Mouse (Mus musculus) small intestine, adult 2 months (tissue): ENCODE results near the gene Tcea3.

Source experiments
- CTCF ChIP-seq: fragments of 200-500 bp; IDR thresholded peaks from 2 replicates; pipeline ENCODE4 v1.5.1; 2012; ENCODE audit warnings: low read depth, mild to moderate bottlenecking, control low read depth, inconsistent platforms, low read length, moderate library complexity, mixed read lengths; ENCODE audit not compliant: insufficient replicate concordance, insufficient read length; ENCODE audit errors: extremely low read depth
- POLR2A ChIP-seq: fragments of 200-500 bp; IDR thresholded peaks from 2 replicates; pipeline ENCODE4 v1.6.1; 2012; ENCODE audit warnings: low read depth, mild to moderate bottlenecking, control low read depth, inconsistent platforms, low read length, moderate library complexity

DNA sequence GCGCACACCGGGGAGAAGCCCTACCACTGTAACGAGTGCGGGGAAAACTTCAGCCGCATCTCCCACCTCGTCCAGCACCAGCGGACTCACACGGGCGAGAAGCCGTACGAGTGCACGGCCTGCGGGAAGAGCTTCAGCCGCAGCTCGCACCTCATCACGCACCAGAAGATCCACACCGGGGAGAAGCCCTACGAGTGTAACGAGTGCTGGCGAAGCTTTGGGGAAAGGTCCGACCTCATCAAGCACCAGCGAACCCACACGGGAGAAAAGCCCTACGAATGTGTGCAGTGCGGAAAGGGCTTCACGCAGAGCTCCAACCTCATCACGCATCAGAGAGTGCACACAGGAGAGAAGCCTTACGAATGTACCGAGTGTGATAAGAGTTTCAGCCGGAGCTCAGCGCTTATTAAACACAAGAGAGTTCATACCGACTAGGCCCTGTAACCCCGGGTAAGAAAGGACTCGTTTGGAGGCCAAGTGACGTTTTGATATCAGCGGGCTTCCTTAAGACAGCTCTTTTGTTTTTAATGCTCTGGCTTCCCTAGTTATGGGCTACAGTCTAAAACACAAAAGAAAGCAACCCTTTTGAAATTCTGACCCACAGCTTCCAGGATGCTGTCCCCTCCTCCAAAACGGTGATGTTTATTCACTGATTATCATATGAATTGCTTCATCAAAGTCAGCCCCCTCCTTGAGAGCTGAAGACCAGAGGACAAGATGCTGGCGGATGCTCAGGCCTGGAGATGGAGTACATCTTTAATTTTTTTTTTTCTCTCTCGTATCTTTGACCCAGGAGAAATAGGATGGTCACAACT is 43.5 kb downstream of the Tcea3 start:
- no peak for TF ChIP-seq POLR2A
- TF ChIP-seq CTCF, result no peak
